Mouse (Mus musculus) myocyte (in vitro differentiated cells): ENCODE data around the gene Tmem147. TPM values are rescaled to one million over a fixed set of nuclear protein-coding genes. Genes with fewer than 3 reads are reported as not detected.

Experiments used
- H3K27me3 ChIP-seq: one replicate; pipeline ENCODE4 v1.6.1; 2011; ENCODE audit not compliant: control insufficient read depth, insufficient read depth, insufficient read length
- H3K36me3 ChIP-seq: one replicate; pipeline ENCODE4 v1.6.1; 2011; ENCODE audit not compliant: control insufficient read depth, insufficient read depth
- H3K4me2 ChIP-seq: one replicate; pipeline ENCODE4 v1.6.1; 2011; ENCODE audit warnings: low read depth, control low read depth
- H3K4me3 ChIP-seq: one replicate; pipeline ENCODE4 v1.5.1; 2011; ENCODE audit warnings: mild to moderate bottlenecking, control low read depth, moderate library complexity
- H3K79me2 ChIP-seq: one replicate; pipeline ENCODE4 v1.6.1; 2011; ENCODE audit not compliant: control insufficient read depth, insufficient read depth
- H3ac ChIP-seq: one replicate; pipeline ENCODE4 v1.6.1; 2011; ENCODE audit not compliant: control insufficient read depth, insufficient read length
- CEBPB ChIP-seq: IDR thresholded peaks from 2 replicates; pipeline ENCODE4 v1.6.1; 2011; ENCODE audit warnings: mild to moderate bottlenecking, moderate library complexity; ENCODE audit not compliant: poor library complexity, insufficient read depth, severe bottlenecking
- E2F4 ChIP-seq: IDR thresholded peaks from one replicate; pipeline ENCODE4 v1.6.1; 2011; ENCODE audit warnings: mild to moderate bottlenecking, control low read depth, moderate library complexity; ENCODE audit not compliant: insufficient read depth
- MAX ChIP-seq: IDR thresholded peaks from one replicate; pipeline ENCODE4 v1.6.1; 2011; ENCODE audit warnings: low read depth, mild to moderate bottlenecking, control low read depth
- MYOD1 ChIP-seq, 3 experiments: IDR thresholded peaks; one replicate each; pipeline ENCODE4 v1.6.1; 2011; ENCODE audit warnings: control low read depth in 2 of 3, low read depth in 2 of 3, mild to moderate bottlenecking in 2 of 3, moderate library complexity in 1 of 3; ENCODE audit not compliant: insufficient read length in 2 of 3, control insufficient read depth in 1 of 3
- POLR2A ChIP-seq: IDR thresholded peaks from one replicate; pipeline ENCODE4 v1.6.1; 2011; ENCODE audit warnings: low read depth, mild to moderate bottlenecking, control low read depth, moderate library complexity; ENCODE audit not compliant: insufficient read length
- POLR2AphosphoS2 ChIP-seq: IDR thresholded peaks from one replicate; pipeline ENCODE4 v1.6.1; 2011; ENCODE audit warnings: low read depth, control low read depth; ENCODE audit not compliant: insufficient read length
- REST ChIP-seq: IDR thresholded peaks from one replicate; pipeline ENCODE4 v1.6.1; 2011; ENCODE audit warnings: mild to moderate bottlenecking, control low read depth, moderate library complexity; ENCODE audit not compliant: insufficient read depth, insufficient read length
- SRF ChIP-seq: IDR thresholded peaks from one replicate; pipeline ENCODE4 v1.6.1; 2011; ENCODE audit warnings: low read depth; ENCODE audit not compliant: control insufficient read depth, insufficient read length
- TCF12 ChIP-seq: IDR thresholded peaks from one replicate; pipeline ENCODE4 v1.6.1; 2011; ENCODE audit warnings: mild to moderate bottlenecking, control low read depth; ENCODE audit not compliant: poor library complexity, insufficient read depth, severe bottlenecking
- TCF3 ChIP-seq: IDR thresholded peaks from one replicate; pipeline ENCODE4 v1.6.1; 2011; ENCODE audit warnings: low read depth, control low read depth; ENCODE audit not compliant: insufficient read length
- USF1 ChIP-seq: IDR thresholded peaks from one replicate; pipeline ENCODE4 v1.6.1; 2011; ENCODE audit warnings: low read depth, mild to moderate bottlenecking, control low read depth, moderate library complexity
- polyA plus RNA-seq: library from polyadenylated mRNA; unstranded; fragments of >200 nt; fragmentation: generic; extraction: Trizol; gene quantifications from one replicate; pipeline ENCODE4 v1.2.1, GENCODE M21; 2012; ENCODE audit warnings: missing spikeins

The Tmem147 gene
- polyA plus RNA-seq, 1 experiment: 241 TPM

DNA sequence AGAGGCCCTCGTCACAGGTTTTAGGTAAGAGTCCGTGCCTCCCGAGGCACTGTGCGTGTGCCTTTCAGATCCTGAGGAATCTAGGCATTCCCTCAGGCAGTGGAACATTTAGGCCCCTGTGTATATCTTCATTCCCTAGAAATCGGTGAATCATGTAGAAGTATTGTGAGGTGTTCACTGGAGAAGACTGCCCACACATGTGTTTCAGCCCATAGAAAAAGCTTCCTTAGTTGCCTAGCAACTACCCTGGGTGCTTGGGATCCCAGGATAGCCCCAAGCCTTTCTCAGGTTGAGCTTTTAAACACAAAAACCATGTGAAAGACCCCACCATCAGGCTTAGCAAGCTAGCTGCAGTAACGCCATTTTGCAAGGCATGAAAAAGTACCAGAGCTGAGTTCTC is 41.0 kb downstream of the Tmem147 start:
- Histone ChIP-seq H3K79me2 (no peaks in the 10 kb centered on the region), H3K36me3 (no peaks in the 10 kb centered on the region), H3K4me2 (no peak overlapping the region), H3K4me3 (no peak overlapping the region), H3K27me3 (peaks cover 15% of the 10 kb centered on the region), H3ac (no peak overlapping the region)
- TF ChIP-seq REST: no peak

DNA sequence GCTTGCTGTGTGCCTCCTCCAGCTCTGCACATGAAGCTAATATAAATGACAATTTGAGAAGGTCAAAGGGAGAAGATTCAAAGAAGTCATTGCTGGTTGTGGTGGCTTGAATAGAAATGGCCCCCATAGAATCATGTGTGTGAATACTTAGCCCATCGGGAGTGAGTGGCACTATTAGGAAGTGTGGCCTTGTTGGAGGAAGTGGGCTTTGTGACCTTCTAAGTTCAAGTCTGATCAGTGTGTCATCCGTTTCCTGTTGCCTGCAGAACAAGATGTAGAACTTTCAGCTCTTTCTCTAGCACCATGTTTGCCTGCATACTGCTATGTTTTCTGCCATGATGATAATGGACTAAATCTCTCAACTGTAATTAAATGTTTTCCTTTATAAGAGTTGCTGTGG is 45.9 kb downstream of the Tmem147 start:
- H3K79me2 ChIP-seq: no peaks in the 10 kb centered on the region
- no peak overlapping the region for H3K4me2 ChIP-seq
- TF ChIP-seq USF1: no peak
- no peak for TF ChIP-seq POLR2AphosphoS2
- no peak for TF ChIP-seq POLR2A
- no peak for TF ChIP-seq TCF12
- no peak for TF ChIP-seq MYOD1 (IDR thresholded peaks at IDR 0.05; ENCODE audit: control insufficient read depth in 1 of 3, insufficient read length in 2 of 3, low read depth in 2 of 3)
- no peak for TF ChIP-seq CEBPB
- TF ChIP-seq MAX: no peak
- TF ChIP-seq REST: no peak
- TF ChIP-seq SRF: no peak
- no peak for TF ChIP-seq E2F4
- H3K36me3 ChIP-seq: no peaks in the 10 kb centered on the region
- no peak overlapping the region for H3ac ChIP-seq
- H3K4me3 ChIP-seq: no peak overlapping the region
- peaks cover 23% of the 10 kb centered on the region for H3K27me3 ChIP-seq

- Histone ChIP-seq H3K79me2 (no peaks in the 10 kb centered on the region), H3ac (no peak overlapping the region), H3K36me3 (no peaks in the 10 kb centered on the region), H3K4me2 (no peak overlapping the region), H3K27me3 (peaks cover 22% of the 10 kb centered on the region), H3K4me3 (no peak overlapping the region)
- no peak for TF ChIP-seq SRF
Observed at GRCm38 (mm10) chr7:30681897-30682296, 47.4 kb downstream of the Tmem147 start.

DNA sequence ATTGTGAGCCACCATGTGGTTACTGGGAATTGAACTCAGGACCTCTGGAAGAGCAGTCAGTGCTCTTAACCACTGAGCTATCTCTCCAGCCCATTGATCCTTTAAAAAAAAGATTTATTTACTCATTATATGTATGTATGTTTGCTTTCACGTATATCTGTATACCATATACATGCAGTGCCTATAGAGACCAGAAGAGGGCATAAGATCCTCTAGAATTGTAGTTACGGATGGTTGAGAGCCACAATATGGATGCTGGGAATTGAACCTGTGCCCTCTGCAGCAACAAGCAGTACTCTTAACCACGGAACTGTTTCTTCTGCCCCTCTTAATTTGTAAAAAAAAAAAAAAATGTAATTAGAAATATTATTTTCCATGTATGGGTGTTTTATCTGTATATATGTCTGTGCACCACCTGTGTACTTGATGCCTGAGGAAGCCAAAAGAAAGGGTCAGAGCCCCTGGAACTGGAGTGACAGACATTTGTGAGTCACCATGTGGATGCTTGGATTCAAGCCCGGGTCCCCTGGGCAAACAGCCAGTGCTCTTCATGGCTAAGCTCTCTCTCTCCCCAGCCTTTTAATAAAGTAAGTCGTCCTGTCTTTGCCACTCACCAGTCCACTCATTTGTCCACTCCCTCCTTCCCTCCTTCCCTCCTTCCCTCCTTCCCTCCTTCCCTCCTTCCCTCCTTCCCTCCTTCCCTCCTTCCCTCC is 50.9 kb downstream of the Tmem147 start:
- H3K4me2 ChIP-seq: no peak overlapping the region
- H3K4me3 ChIP-seq: no peak overlapping the region
- H3K27me3 ChIP-seq: peaks cover 35% of the 10 kb centered on the region
- no peaks in the 10 kb centered on the region for H3K36me3 ChIP-seq
- TF ChIP-seq E2F4: no peak
- no peak for TF ChIP-seq TCF12
- no peak for TF ChIP-seq POLR2A
- no peak for TF ChIP-seq TCF3
- TF ChIP-seq POLR2AphosphoS2: no peak
- TF ChIP-seq CEBPB: no peak
- TF ChIP-seq SRF: no peak
- TF ChIP-seq MYOD1 (IDR thresholded peaks at IDR 0.05; ENCODE audit: control insufficient read depth in 1 of 3, insufficient read length in 2 of 3, low read depth in 2 of 3): no peak
- no peaks in the 10 kb centered on the region for H3K79me2 ChIP-seq
- H3ac ChIP-seq: no peak overlapping the region

Other genes with a start within 250 kb of the Tmem147 start
- not detected for gene Prodh2, start 235.9 kb downstream of the Tmem147 start, polyA plus RNA-seq
- 8.7 TPM for gene Arhgap33, start 194.5 kb downstream of the Tmem147 start, polyA plus RNA-seq
- 27.8 TPM for gene Hspb6, start 177.4 kb downstream of the Tmem147 start, polyA plus RNA-seq
- gene Proser3, start 177.2 kb downstream of the Tmem147 start, polyA plus RNA-seq: 3.8 TPM
- 55.3 TPM for gene Lin37, start 169.7 kb downstream of the Tmem147 start, polyA plus RNA-seq
- 72.3 TPM for gene U2af1l4, start 166.2 kb downstream of the Tmem147 start, polyA plus RNA-seq
- 1.0 TPM for gene Gm49396, start 166.2 kb downstream of the Tmem147 start, polyA plus RNA-seq
- 169 TPM for gene Psenen, start 165.9 kb downstream of the Tmem147 start, polyA plus RNA-seq
- gene Igflr1, start 164.1 kb downstream of the Tmem147 start, polyA plus RNA-seq: 0.66 TPM
- 12.9 TPM for gene Kmt2b, start 140.8 kb downstream of the Tmem147 start, polyA plus RNA-seq
- gene Zbtb32, start 130.6 kb downstream of the Tmem147 start, polyA plus RNA-seq: 0.11 TPM
- gene Upk1a, start 116.7 kb downstream of the Tmem147 start, polyA plus RNA-seq: 0.59 TPM
- 1,108 TPM for gene Cox6b1, start 103.4 kb downstream of the Tmem147 start, polyA plus RNA-seq
- gene Etv2, start 93.7 kb downstream of the Tmem147 start, polyA plus RNA-seq: not detected
- gene Rbm42, start 79.2 kb downstream of the Tmem147 start, polyA plus RNA-seq: 124 TPM
- 8.4 TPM for gene Haus5, start 64.5 kb downstream of the Tmem147 start, polyA plus RNA-seq
- gene Pmis2, start 57.9 kb downstream of the Tmem147 start, polyA plus RNA-seq: not detected
- gene 2200002J24Rik, start 30.6 kb downstream of the Tmem147 start, polyA plus RNA-seq: not detected
- not detected for gene Atp4a, start 17.3 kb downstream of the Tmem147 start, polyA plus RNA-seq
- gene Gapdhs, start 14.1 kb upstream of the Tmem147 start, polyA plus RNA-seq: 0.05 TPM
- 0.79 TPM for gene Sbsn, start 21.9 kb upstream of the Tmem147 start, polyA plus RNA-seq
- not detected for gene Dmkn, start 34.2 kb upstream of the Tmem147 start, polyA plus RNA-seq
- gene Krtdap, start 58.4 kb upstream of the Tmem147 start, polyA plus RNA-seq: not detected
- not detected for gene Ffar2, start 94.2 kb upstream of the Tmem147 start, polyA plus RNA-seq
- gene Ffar3, start 126.6 kb upstream of the Tmem147 start, polyA plus RNA-seq: not detected
- not detected for gene Ffar1, start 132.0 kb upstream of the Tmem147 start, polyA plus RNA-seq
- not detected for gene Cd22, start 150.8 kb upstream of the Tmem147 start, polyA plus RNA-seq
- 0.01 TPM for gene Mag, start 185.3 kb upstream of the Tmem147 start, polyA plus RNA-seq
- not detected for gene Hamp2, start 195.1 kb upstream of the Tmem147 start, polyA plus RNA-seq
- not detected for gene Hamp, start 214.5 kb upstream of the Tmem147 start, polyA plus RNA-seq
- gene Usf2, start 227.3 kb upstream of the Tmem147 start, polyA plus RNA-seq: 88.6 TPM
- gene Lsr, start 243.9 kb upstream of the Tmem147 start, polyA plus RNA-seq: 0.02 TPM
- gene Fam187b, start 244.2 kb upstream of the Tmem147 start, polyA plus RNA-seq: not detected